Mouse (Mus musculus) small intestine, adult 2 months (tissue): Measurements from ENCODE around the gene Sh3d19.

Experiments used
- CTCF ChIP-seq: fragments of 200-500 bp; IDR thresholded peaks from 2 replicates; pipeline ENCODE4 v1.5.1; 2012; ENCODE audit warnings: low read depth, mild to moderate bottlenecking, control low read depth, inconsistent platforms, low read length, moderate library complexity, mixed read lengths; ENCODE audit not compliant: insufficient replicate concordance, insufficient read length; ENCODE audit errors: extremely low read depth
- POLR2A ChIP-seq: fragments of 200-500 bp; IDR thresholded peaks from 2 replicates; pipeline ENCODE4 v1.6.1; 2012; ENCODE audit warnings: low read depth, mild to moderate bottlenecking, control low read depth, inconsistent platforms, low read length, moderate library complexity

DNA sequence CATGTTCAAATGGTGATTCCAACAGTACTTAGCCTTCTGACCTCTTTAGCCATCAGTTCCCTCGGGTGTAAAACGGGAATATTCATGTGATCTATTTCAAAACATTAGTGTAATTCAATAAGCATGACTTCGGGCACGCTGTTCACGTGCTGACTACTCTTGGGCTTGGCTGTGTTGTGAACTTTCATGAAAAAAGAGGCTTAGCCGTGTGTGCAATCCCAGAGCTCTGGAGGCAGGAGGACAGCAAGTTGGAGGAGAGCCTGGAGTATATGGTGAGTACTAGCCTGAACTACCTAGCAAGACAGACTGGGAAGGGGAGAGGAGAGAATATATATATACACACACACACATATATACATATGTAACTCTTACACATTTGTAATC, 172.0 kb downstream of the Sh3d19 start:
- TF ChIP-seq POLR2A: no peak
- TF ChIP-seq CTCF: no peak
